Mouse (Mus musculus) lung, adult 2 months (tissue): ENCODE data around the gene Opcml.

Source experiments
- CTCF ChIP-seq: fragments of 200-500 bp; IDR thresholded peaks from 2 replicates; pipeline ENCODE4 v1.5.1; 2011; ENCODE audit warnings: mild to moderate bottlenecking, low read length, control low read depth; ENCODE audit not compliant: insufficient read depth
- POLR2A ChIP-seq: fragments of 200-500 bp; IDR thresholded peaks from 2 replicates; pipeline ENCODE4 v1.6.1; 2011; ENCODE audit warnings: low read depth, mild to moderate bottlenecking, control low read depth, low read length, borderline replicate concordance; ENCODE audit errors: extremely low read depth

GRCm38 (mm10) chr9:28157092-28157491 is 366.5 kb downstream of the Opcml start:
- no peak for TF ChIP-seq POLR2A
- no peak for TF ChIP-seq CTCF
